Mouse (Mus musculus) cerebellum, adult 2 months (tissue): Measurements from ENCODE around the gene Gm21304. TPM values are rescaled to one million over a fixed set of nuclear protein-coding genes. Genes with fewer than 3 reads are reported as not detected.

Source experiments
- DNase-seq, 2 experiments: peaks; one replicate each; pipeline ENCODE4 v3.0.0; 2021
- H3K27ac ChIP-seq: fragments of 200-500 bp; 2 replicates; pipeline ENCODE4 v1.5.1; 2012; ENCODE audit warnings: low read length, control low read depth, inconsistent platforms; ENCODE audit not compliant: insufficient read depth
- H3K27me3 ChIP-seq: fragments of 200-500 bp; 2 replicates; pipeline ENCODE4 v1.6.1; 2012; ENCODE audit warnings: inconsistent platforms, mild to moderate bottlenecking, low read length, moderate library complexity; ENCODE audit not compliant: control insufficient read depth, insufficient read depth
- H3K4me1 ChIP-seq: fragments of 200-500 bp; 2 replicates; pipeline ENCODE4 v1.6.1; 2011; ENCODE audit warnings: low read length; ENCODE audit not compliant: control insufficient read depth, insufficient read depth
- H3K4me3 ChIP-seq: fragments of 200-500 bp; replicated peaks from 2 replicates; pipeline ENCODE3; 2011; ENCODE audit warnings: mild to moderate bottlenecking, low read depth, low read length, control low read depth; ENCODE audit not compliant: insufficient read depth
- CTCF ChIP-seq: fragments of 200-500 bp; IDR thresholded peaks from 2 replicates; pipeline ENCODE4 v1.5.1; 2011; ENCODE audit warnings: low read depth, mild to moderate bottlenecking, control low read depth, low read length, moderate library complexity, borderline replicate concordance; ENCODE audit not compliant: insufficient read depth
- POLR2A ChIP-seq: fragments of 200-500 bp; IDR thresholded peaks from 2 replicates; pipeline ENCODE4 v1.6.1; 2011; ENCODE audit warnings: low read length, control low read depth, borderline replicate concordance; ENCODE audit not compliant: insufficient read depth
- WGBS: fragments of 180-500 bp; shearing (Covaris S2); methylation state at CpG from one replicate; pipeline ENCODE4 v1.1.7; 2018; 5-methylcytosine and 5-hydroxymethylcytosine counted together
- polyA plus RNA-seq: library from polyadenylated mRNA; depleted of rRNA; stranded (reverse); fragments of >200 nt; gene quantifications from 2 replicates; pipeline ENCODE4 v1.2.3, GENCODE M21; 2012; rRNA removed

The Gm21304 gene
- polyA plus RNA-seq, 1 experiment, result not detected

DNA sequence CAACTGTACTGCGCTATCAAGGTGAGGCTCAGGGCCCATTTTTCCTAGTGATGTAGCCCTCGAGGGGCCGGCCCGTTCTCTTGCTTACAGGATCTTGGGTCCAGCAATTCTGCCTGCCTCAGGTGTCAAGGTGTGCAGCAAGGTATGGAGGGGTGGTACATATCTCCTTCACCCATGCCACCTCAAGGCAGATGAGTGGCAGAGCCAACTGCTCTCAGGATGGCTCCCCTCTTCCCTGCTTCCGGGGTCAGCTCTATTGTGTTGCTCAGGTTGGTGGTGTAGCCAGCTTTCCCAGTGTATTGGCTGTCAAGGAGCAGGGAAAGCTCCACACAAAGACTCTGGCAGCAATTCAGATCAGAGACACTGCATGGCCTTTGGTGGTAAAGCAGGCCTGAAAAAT, 46.2 kb downstream of the Gm21304 start:
- 90% methylated on average over 5 of the region's 5 CpGs for WGBS
- no peak for DNase-seq
- no peaks in the 10 kb centered on the region for H3K4me1 ChIP-seq
- TF ChIP-seq CTCF, result no peak
- no peak for TF ChIP-seq POLR2A
- no peak overlapping the region for H3K4me3 ChIP-seq
- no peak overlapping the region for H3K27ac ChIP-seq
- no peaks in the 10 kb centered on the region for H3K27me3 ChIP-seq

Other genes starting within 250 kb of the Gm21304 start
- gene Gm21293, start 25.5 kb upstream of the Gm21304 start, polyA plus RNA-seq, result not detected in 2 replicates
- not detected in 2 replicates for gene Gm6763, start 17.0 kb upstream of the Gm21304 start, polyA plus RNA-seq
- not detected in 2 replicates for gene Gm8764, start 8.5 kb upstream of the Gm21304 start, polyA plus RNA-seq
- not detected in 2 replicates for gene Gm21312, start 8.5 kb downstream of the Gm21304 start, polyA plus RNA-seq
- not detected in 2 replicates for gene Gm20765, start 17.0 kb downstream of the Gm21304 start, polyA plus RNA-seq
- not detected in 2 replicates for gene Gm4340, start 25.5 kb downstream of the Gm21304 start, polyA plus RNA-seq